Mouse (Mus musculus): Measurements from ENCODE around the gene Hpca. TPM values are rescaled to one million over a fixed set of nuclear protein-coding genes. Genes with fewer than 3 reads are reported as not detected.

The Hpca gene
- polyA plus RNA-seq, 2 experiments from 2014 or later = not detected

DNA sequence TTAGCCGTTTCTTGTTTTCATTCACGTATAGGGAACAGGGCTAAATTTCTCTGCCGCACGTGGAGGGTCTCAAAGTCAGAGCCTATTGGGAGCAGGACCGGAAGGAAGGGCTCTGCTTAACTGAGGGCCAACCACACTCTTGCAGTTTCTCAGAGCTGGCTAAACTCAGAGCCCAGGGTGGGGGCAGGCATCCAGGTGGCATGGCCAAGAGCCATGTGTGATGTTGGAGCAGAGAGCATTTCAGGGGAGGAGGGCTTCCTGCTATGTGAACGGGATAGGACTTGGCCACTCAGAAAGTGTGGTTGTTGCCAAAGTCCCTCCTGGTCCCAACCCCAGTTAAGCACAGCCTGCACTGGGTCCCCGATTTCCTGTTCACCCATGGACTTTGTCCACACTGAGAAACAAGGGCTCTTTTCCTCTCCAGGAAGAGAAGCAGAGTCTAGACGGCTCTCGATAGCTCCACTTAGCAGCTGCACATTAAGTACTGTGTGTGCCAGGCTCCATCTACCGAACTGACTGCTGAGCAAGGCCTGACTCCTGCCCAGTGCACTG is 14.4 kb downstream of the Hpca start:
- ATAC-seq = no peak

GRCm38 (mm10) chr4:129106073-129106472 is 15.8 kb downstream of the Hpca start:
- ATAC-seq = no peak

GRCm38 (mm10) chr4:129105356-129105755 is 16.5 kb downstream of the Hpca start, which contains the start of gene Tmem54:
Tmem54 (plus strand) TSS chr4:129105548.
- no peak for ATAC-seq

- no peak for ATAC-seq
These were observed 19.6 kb downstream of the Hpca start for GRCm38 (mm10) chr4:129102133-129102829.

GRCm38 (mm10) chr4:129097006-129097405 is 24.8 kb downstream of the Hpca start:
- no peak for ATAC-seq

DNA sequence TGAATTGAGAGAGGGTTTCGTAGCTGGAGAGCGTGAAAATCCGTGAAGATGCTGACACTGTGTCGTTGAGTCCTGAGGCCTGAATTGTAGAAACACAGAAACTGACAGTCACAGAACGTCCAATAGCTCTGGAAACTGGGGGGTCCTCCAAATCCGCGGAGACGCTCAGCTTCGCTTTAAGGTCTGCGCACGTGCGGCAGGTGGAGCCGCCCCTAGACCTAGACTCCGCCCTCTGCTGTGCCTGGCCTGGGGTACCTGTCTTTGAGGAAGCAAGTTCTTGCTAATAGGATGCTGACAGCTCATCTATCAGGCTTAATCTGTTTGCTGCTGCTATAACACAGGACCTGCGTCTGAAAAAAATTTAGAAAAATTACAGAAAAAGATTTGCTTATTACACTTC is 26.6 kb downstream of the Hpca start:
- ATAC-seq = no peak

GRCm38 (mm10) chr4:129087850-129088249 is 34.0 kb downstream of the Hpca start:
- no peak for ATAC-seq

DNA sequence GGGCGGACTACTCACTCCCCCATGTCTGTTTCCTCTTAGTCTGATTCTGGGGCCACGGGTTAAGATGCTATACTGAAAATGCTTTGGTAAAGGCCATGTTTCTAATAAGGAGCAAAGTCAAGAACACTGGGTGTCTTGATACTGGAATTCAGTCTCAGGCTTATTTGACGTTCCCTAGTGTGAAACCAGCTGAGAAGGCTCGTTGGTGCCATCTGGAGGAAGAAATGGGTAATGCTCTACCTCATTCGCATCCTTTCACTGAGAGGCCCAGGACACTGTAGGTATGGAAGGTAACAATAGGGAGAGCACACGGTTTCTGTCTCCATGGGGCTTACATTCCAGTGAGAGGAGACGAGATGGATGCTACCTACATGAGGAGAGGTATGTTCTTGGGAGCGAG is 35.8 kb downstream of the Hpca start:
- ATAC-seq = peak; percentile 64

- ATAC-seq = no peak
These were observed 36.9 kb downstream of the Hpca start for GRCm38 (mm10) chr4:129084896-129085295.

DNA sequence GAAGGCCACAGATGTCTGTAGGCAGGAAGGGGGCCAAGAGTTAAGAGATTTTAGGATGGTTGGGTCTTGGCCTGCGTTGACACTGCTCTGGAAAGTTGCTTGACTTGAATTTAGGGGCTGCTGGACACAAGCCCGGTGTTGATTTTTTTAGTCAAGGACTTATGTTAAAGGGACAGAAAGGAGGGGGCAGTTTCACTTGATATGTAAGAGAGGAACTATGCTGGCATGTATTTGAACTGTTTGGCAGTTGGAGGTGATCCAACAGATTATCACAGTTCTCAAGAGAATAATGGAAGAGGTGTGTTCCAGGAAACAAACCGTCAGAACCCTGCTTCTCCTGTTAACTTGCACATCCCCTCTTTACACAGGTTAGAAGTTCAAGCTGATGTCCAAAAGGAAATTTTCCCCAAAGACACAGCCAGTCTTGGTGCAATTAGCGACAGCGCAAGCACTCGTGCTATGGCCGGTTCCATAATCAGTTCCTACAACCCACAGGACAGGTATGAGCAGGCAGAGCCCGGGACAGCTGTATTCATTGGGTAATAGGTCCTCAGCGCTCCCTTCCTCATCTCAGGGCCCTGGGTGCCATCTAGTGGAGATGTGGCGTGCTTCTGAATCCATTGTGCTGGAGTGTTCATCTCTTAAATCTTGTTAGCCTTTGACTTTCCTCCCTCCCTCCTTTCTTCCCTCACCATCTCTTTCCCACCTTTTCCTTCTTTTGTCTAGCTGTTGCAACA is 39.3 kb downstream of the Hpca start:
- ATAC-seq = peak; percentile 77

GRCm38 (mm10) chr4:129081939-129082338 is 39.9 kb downstream of the Hpca start:
- no peak for ATAC-seq

GRCm38 (mm10) chr4:129081512-129081911 is 40.3 kb downstream of the Hpca start:
- ATAC-seq = no peak

DNA sequence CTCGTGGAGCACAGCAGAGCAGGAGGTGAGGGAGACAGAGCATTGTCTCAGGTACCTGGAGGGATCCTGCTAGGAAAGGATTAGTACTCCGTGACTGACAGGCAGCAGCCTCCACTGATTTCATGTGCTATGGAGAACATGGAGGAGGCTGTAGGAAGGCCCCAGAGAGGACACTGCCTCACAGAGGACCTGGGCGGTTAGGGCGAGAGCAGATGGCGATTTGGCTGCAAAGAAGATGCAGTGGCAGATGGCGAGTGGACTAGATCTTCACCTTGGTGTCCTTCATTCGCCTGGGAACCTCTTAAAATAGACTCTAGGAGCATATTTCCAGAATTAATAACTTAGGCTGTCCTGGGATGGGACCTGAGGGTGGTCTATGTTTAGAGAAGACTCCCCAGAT is 40.8 kb downstream of the Hpca start:
- ATAC-seq = no peak

GRCm38 (mm10) chr4:129079126-129079525 is 42.7 kb downstream of the Hpca start:
- ATAC-seq = no peak

GRCm38 (mm10) chr4:129068848-129069247 is 53.0 kb downstream of the Hpca start:
- ATAC-seq = no peak

DNA sequence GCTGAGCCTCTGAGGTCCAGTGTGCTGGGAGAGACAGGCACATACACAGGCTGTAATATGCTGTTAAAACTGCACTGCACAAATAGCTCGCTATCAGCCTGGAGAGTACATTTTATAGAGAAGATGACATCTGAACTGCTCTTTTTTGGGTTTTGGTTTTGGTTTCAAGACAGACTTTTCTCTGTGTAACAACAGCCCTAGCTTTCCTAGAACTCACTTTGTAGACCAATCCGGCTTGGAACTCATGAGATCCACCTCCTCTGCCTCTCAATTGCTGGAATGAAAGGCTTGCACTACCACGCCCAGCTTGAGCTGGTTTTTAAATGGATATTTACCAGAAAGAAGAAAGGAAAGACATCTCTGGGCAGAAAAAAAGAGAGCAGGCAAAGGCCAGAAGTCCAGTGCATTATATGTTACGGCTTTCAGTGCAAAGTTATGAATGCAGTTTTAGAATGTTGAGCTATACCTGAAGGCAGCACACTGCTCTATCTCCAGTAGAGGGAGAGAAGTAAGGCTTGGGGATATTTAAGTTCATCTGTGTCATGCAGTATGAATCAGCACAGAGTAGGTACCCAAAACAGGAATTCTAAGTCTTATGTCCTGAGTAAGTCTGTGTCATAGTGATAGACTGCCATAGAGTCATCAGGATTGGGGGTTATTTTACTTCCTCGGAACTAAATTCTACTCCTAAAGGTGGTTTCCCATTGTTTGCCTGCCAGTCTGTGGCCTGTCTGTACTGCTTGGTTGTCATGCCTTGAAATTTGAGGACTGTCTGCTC is 54.0 kb downstream of the Hpca start:
- ATAC-seq = peak; percentile 34

- no peak for ATAC-seq
These were observed 56.1 kb downstream of the Hpca start for GRCm38 (mm10) chr4:129065688-129066236.

GRCm38 (mm10) chr4:129062281-129063075 is 59.4 kb downstream of the Hpca start:
- ATAC-seq = no peak
